16 mouse cellular contexts compared by ENCODE assay signal in the genomic region with DNA sequence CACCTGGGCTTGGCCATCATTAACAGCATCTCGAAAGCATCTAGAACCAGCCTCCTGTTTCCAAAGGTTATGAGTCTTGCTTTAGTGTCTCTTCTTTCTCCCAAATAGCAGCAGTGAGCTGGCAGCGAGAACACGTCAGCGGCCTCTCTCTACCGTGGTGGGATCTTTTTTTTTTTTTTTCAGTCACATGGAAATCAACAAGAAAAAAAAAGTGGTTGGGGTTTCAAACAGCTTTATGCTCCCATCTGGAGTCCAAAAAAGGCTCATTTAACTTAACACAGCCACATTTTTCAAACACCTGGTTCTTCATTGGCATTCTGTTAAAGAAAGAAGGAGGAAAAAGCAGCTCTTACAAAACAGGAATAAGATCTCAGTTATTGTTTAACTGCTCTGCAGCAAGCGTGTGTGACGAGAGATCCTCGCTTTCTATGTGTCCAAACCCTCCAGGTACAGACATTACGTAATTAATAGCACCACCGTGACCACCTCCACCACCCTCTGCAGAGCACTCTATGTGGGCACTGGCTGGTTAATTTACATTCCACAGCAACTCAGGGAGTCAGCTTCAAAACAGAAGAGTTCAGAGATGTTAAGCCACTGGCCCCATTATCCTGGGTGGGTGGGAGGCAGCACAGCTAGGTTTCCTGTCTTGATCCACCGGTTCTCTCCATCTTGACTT.
DNase-seq lines count a peak whose midpoint lies in the region; ATAC-seq lines count a peak whose summit lies in the region.
"Had no signal": no experiment of that assay in that cellular context is flagged by ENCODE, and none has a peak within 500 bp of the region (broad histone marks: within the 10 kb centered on the region; RNA-seq: fewer than 3 reads in every experiment).

No protein-coding gene starts in this region.

- no peaks in the 10 kb centered on the region for H3K9me3 ChIP-seq in embryonic facial prominence, embryonic 13.5 days
- H3K9me3 ChIP-seq: G1E; lung, embryonic 15.5 days; midbrain, embryonic 15.5 days; neural tube, embryonic 12.5 days had no signal

- no peak overlapping the region for H3K4me3 ChIP-seq in embryonic facial prominence, embryonic 13.5 days
- H3K4me3 ChIP-seq: heart, embryonic 12.5 days; lung, embryonic 15.5 days; midbrain, embryonic 15.5 days; neural tube, embryonic 12.5 days had no signal

- H3K27me3 ChIP-seq in embryonic facial prominence, embryonic 13.5 days = no peaks in the 10 kb centered on the region
- H3K27me3 ChIP-seq: heart, embryonic 12.5 days; lung, embryonic 15.5 days; midbrain, embryonic 15.5 days; neural tube, embryonic 12.5 days had no signal

- intact Hi-C loops in left cerebral cortex, postnatal 4 days (cut with DNase I) = no loop called here

- H3K4me2 ChIP-seq in embryonic facial prominence, embryonic 13.5 days = peak overlapping the region; percentile 7; the same call in 1 of the 2 replicates
- H3K4me2 ChIP-seq: heart, embryonic 12.5 days; liver, embryonic 11.5 days; lung, embryonic 15.5 days; midbrain, embryonic 15.5 days; neural tube, embryonic 12.5 days had no signal

- peaks cover 20% of the 10 kb centered on the region for H3K4me1 ChIP-seq in embryonic facial prominence, embryonic 13.5 days
- H3K4me1 ChIP-seq: heart, embryonic 12.5 days; midbrain, embryonic 15.5 days; neural tube, embryonic 12.5 days had no signal

- no peaks in the 10 kb centered on the region for H3K36me3 ChIP-seq in embryonic facial prominence, embryonic 13.5 days
- H3K36me3 ChIP-seq: G1E; heart, embryonic 12.5 days; lung, embryonic 15.5 days; midbrain, embryonic 15.5 days; neural tube, embryonic 12.5 days had no signal

- 47% methylated on average over 11 of the region's 11 CpGs for WGBS in embryonic facial prominence, embryonic 13.5 days

- H3K27ac ChIP-seq in embryonic facial prominence, embryonic 13.5 days = peak overlapping the region; percentile 80
- H3K27ac ChIP-seq: lung, embryonic 15.5 days; midbrain, embryonic 15.5 days; neural tube, embryonic 12.5 days had no signal

- H3K9ac ChIP-seq in embryonic facial prominence, embryonic 13.5 days = no peak overlapping the region
- H3K9ac ChIP-seq: heart, embryonic 12.5 days; lung, embryonic 15.5 days; midbrain, embryonic 15.5 days; neural tube, embryonic 12.5 days had no signal

- no peak for ATAC-seq in embryonic facial prominence, embryonic 13.5 days (ENCODE audit: insufficient number of reproducible peaks, insufficient read depth, low FRiP score, low TSS enrichment, low read depth)
- ATAC-seq: midbrain, embryonic 15.5 days had no signal

- peak; percentile 28 to 40 for DNase-seq in frontal cortex, postnatal 36 days (ENCODE audit: low spot score in 2 of 2)
- no peak for DNase-seq in frontal cortex, postnatal 10 days (ENCODE audit: low spot score in 2 of 2)
- DNase-seq in left cerebral cortex, adult 18-20 months (ENCODE audit: low spot score in 2 of 2) = peak; percentile 48 to 50
- DNase-seq in left cerebral cortex, postnatal 4 days = no peak
- peak; percentile 41 to 47 for DNase-seq in right cerebral cortex, postnatal 10 days (ENCODE audit: low spot score in 2 of 2)
- DNase-seq in adipocyte (ENCODE audit: low spot score) = no peak
- no peak for DNase-seq in embryo, embryonic 10.5 days (ENCODE audit: low spot score)
- DNase-seq: cerebellum, adult 11 months; thymus, adult 18-20 months had no signal

Comparison
In these comparisons a context has a peak if more than half of its experiments do, and no peak if none do; other contexts are left out.
1. DNase-seq: peak in frontal cortex, postnatal 36 days (2 of 2), left cerebral cortex, adult 18-20 months (2 of 2) and right cerebral cortex, postnatal 10 days (2 of 2); none in frontal cortex, postnatal 10 days (0 of 2), left cerebral cortex, postnatal 4 days (single experiment), adipocyte (single experiment) and embryo, embryonic 10.5 days (single experiment).